Mouse (Mus musculus): ENCODE results near the gene Fip1l1. TPM values are rescaled to one million over a fixed set of nuclear protein-coding genes. Genes with fewer than 3 reads are reported as not detected.

The Fip1l1 gene
- polyA plus RNA-seq, 1 experiment from 2014 or later = 55.6 TPM

GRCm38 (mm10) chr5:74640504-74640903, 105.3 kb downstream of the Fip1l1 start:
- no peak overlapping the region for H3K9ac ChIP-seq
- ATAC-seq (ENCODE audit: extremely low read depth, insufficient number of reproducible peaks, low FRiP score, low TSS enrichment) = no peak
- WGBS = 77% methylated on average over 4 of the region's 4 CpGs

DNA sequence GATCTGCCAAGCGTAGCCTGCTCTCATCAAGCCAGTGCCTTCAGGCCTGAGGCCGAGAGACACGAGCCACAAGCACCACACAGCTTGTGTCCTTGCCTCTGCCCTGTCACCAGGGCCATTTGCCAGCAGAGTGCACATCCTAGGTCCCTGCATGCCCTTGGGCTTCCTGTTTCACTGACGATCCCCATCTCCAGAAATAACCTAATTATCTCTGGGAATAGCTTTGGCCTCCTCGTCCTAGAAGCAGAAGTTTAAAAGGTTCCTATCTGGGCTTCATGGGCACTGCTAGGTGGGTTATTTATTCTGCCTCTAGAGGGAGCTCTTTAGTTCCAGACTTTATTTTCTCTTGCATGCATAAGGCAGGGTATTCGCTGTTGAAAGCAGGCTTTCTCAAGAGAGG, 105.8 kb downstream of the Fip1l1 start:
- no peak overlapping the region for H3K27ac ChIP-seq (replicated peaks)
- WGBS = 30% methylated on average over 6 of the region's 6 CpGs
- H3K4me3 ChIP-seq = no peak overlapping the region
- H3K4me1 ChIP-seq = peaks cover 4% of the 10 kb centered on the region; the same call in 1 of the 2 replicates
- no peak overlapping the region for H3K9ac ChIP-seq
- no peak overlapping the region for H3K4me2 ChIP-seq
- no peaks in the 10 kb centered on the region for H3K9me3 ChIP-seq
- H3K36me3 ChIP-seq = no peaks in the 10 kb centered on the region
- H3K27me3 ChIP-seq (replicated peaks) = peaks cover 26% of the 10 kb centered on the region
- no peak for ATAC-seq (ENCODE audit: extremely low read depth, insufficient number of reproducible peaks, low FRiP score, low TSS enrichment)

More at GRCm38 (mm10) chr5:74640504-74640903, 105.3 kb downstream of the Fip1l1 start:
- H3K27ac ChIP-seq (replicated peaks) = no peak overlapping the region
- H3K36me3 ChIP-seq = no peaks in the 10 kb centered on the region
- no peak overlapping the region for H3K4me2 ChIP-seq
- H3K27me3 ChIP-seq (replicated peaks) = peaks cover 26% of the 10 kb centered on the region
- no peaks in the 10 kb centered on the region for H3K9me3 ChIP-seq
- H3K4me1 ChIP-seq = peaks cover 4% of the 10 kb centered on the region; the same call in 1 of the 2 replicates
- H3K4me3 ChIP-seq = no peak overlapping the region

DNA sequence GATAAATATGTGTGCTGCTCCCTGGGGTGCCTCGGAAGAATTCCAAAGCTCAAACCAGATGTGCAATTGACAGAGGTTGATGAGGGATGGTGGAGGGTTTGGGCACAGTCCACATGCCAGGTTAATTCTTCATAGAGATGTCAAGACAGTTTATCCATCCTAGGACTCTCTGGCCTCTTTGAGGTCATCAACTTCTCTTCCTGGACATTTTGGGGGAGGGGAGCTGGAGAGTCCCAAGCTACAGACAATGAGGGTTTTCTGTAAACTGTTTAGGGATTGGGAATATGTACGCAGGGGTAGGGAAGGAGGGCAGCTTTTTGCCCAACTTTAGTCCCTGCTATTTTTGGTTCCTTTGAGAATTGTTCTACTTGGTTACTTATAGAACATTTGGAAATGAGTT, 107.0 kb downstream of the Fip1l1 start:
- 68% methylated on average over 2 of the region's 2 CpGs for WGBS
- H3K4me1 ChIP-seq = peaks cover 13% of the 10 kb centered on the region
- H3K36me3 ChIP-seq = no peaks in the 10 kb centered on the region
- no peak for ATAC-seq (ENCODE audit: extremely low read depth, insufficient number of reproducible peaks, low FRiP score, low TSS enrichment)
- no peak overlapping the region for H3K4me2 ChIP-seq
- no peak overlapping the region for H3K4me3 ChIP-seq
- no peak overlapping the region for H3K9ac ChIP-seq
- no peaks in the 10 kb centered on the region for H3K9me3 ChIP-seq
- H3K27me3 ChIP-seq (replicated peaks) = peaks cover 25% of the 10 kb centered on the region
- no peak overlapping the region for H3K27ac ChIP-seq (replicated peaks)

DNA sequence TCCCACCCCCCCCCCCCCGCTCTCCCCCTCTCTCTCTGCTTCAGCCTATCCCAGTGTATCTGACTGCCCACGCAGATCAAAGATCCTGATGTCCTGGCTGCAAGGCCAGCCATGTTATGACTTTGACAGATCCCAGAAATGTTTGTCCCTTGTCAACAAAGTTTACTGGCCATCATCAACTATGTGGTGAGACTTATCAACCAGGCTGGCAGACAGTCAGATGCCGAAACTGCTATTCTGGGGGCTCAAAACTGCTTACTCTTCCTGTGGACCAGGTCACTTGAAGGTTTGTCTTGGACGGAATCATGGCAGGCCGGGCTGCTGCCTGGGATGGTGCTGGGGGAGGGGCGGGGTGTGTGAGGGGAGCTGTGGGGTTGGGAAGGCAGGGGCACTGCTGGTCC, 112.3 kb downstream of the Fip1l1 start:
- 21% methylated on average over 5 of the region's 6 CpGs for WGBS
- H3K27me3 ChIP-seq (replicated peaks) = no peaks in the 10 kb centered on the region; the same call in 1 of the 2 replicates
- H3K9ac ChIP-seq = no peak overlapping the region
- H3K36me3 ChIP-seq = no peaks in the 10 kb centered on the region
- H3K9me3 ChIP-seq = no peaks in the 10 kb centered on the region
- no peak overlapping the region for H3K27ac ChIP-seq (replicated peaks)
- no peak overlapping the region for H3K4me2 ChIP-seq
- H3K4me3 ChIP-seq = no peak overlapping the region
- no peak for ATAC-seq (ENCODE audit: extremely low read depth, insufficient number of reproducible peaks, low FRiP score, low TSS enrichment)
- peaks cover 26% of the 10 kb centered on the region for H3K4me1 ChIP-seq

- Histone ChIP-seq H3K27ac (replicated peaks) (no peak overlapping the region), H3K9ac (no peak overlapping the region), H3K36me3 (no peaks in the 10 kb centered on the region), H3K27me3 (replicated peaks) (no peaks in the 10 kb centered on the region; the same call in 1 of the 2 replicates), H3K9me3 (no peaks in the 10 kb centered on the region), H3K4me2 (no peak overlapping the region), H3K4me1 (peaks cover 26% of the 10 kb centered on the region), H3K4me3 (no peak overlapping the region)
- no peak for ATAC-seq (ENCODE audit: extremely low read depth, insufficient number of reproducible peaks, low FRiP score, low TSS enrichment)
- WGBS = 53% methylated on average over 9 of the region's 9 CpGs
Observed at GRCm38 (mm10) chr5:74648216-74648615, 113.0 kb downstream of the Fip1l1 start.

Other genes starting within 250 kb of the Fip1l1 start
- 12.4 and 13.3 TPM in 2 replicates for gene Scfd2, start 3.7 kb upstream of the Fip1l1 start, polyA plus RNA-seq (2015; fragmentation: Nextera tagmentation; extraction: Ambion mirVana)
- gene Lnx1, start 167.5 kb downstream of the Fip1l1 start, polyA plus RNA-seq (2015; fragmentation: Nextera tagmentation; extraction: Ambion mirVana) = 0.88 and 1.6 TPM in 2 replicates